Mouse (Mus musculus): ENCODE measurements around the gene Tbx15. TPM values are rescaled to one million over a fixed set of nuclear protein-coding genes. Genes with fewer than 3 reads are reported as not detected.

The Tbx15 gene
- polyA plus RNA-seq, 1 experiment from 2014 or later, result 7.1 TPM

- DNase-seq (ENCODE audit: low spot score), result no peak
- H3K36me3 ChIP-seq (replicated peaks; ENCODE audit: control insufficient read depth, insufficient read depth, low read depth, low read length), result no peaks in the 10 kb centered on the region
- 13% methylated on average over 6 of the region's 6 CpGs for WGBS
- H3K4me3 ChIP-seq (ENCODE audit: low read depth, low read length), result no peak overlapping the region
- no peaks in the 10 kb centered on the region for H3K9me3 ChIP-seq (replicated peaks; ENCODE audit: control insufficient read depth, low read length)
- H3K27ac ChIP-seq (replicated peaks; ENCODE audit: low read depth, low read length), result no peak overlapping the region
- no peaks in the 10 kb centered on the region; the same call in 1 of the 2 replicates for H3K4me1 ChIP-seq (ENCODE audit: control insufficient read depth, insufficient read depth, low read length)
- H3K27me3 ChIP-seq (ENCODE audit: control insufficient read depth, insufficient read depth, low read length), result peaks cover 62% of the 10 kb centered on the region
- no peak overlapping the region for H3K9ac ChIP-seq (replicated peaks; ENCODE audit: low read length)
- H3K4me2 ChIP-seq (ENCODE audit: low read depth, low read length), result no peak overlapping the region
- ATAC-seq (replicated peaks; ENCODE audit: insufficient number of reproducible peaks, low FRiP score, low TSS enrichment, low read depth), result no peak
Measured at GRCm38 (mm10) chr3:99251271-99252165, 11.3 kb downstream of the Tbx15 start.

DNA sequence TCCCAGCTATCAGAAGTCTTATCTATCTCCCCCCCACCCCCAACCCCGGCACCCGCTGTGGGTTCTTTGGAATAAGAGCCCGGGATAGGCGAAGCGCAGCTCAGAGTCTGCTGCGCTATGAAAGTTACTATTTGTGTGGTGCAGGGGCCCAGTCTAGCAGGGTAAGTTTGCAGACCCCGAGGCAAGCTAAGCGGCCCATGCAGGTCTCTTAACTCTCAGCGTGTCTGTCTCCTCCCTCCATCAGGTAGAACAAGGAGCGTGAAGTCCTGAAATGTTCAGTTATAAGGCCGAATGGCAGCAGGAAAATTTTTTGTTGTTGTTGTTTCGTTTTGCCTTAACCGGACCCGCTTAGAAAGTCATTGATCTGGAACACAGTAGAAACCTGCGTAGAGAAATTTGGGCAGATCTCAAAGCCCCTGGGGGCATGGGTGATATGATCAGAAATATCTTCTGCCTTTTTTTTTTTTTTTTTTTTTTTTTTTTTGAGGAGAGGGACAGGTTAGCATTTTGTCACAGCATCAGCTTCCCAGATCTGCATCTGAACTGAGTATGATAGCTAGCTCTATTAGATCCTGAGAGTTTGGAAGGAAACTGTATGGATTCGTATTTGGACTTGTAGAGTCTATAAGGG, 12.4 kb downstream of the Tbx15 start:
- 1% methylated on average over 16 of the region's 16 CpGs for WGBS
- DNase-seq (ENCODE audit: low spot score) (peak; percentile 42), ATAC-seq (replicated peaks; ENCODE audit: insufficient number of reproducible peaks, low FRiP score, low TSS enrichment, low read depth) (no peak)
- H3K27me3 ChIP-seq (ENCODE audit: control insufficient read depth, insufficient read depth, low read length), result peaks cover 65% of the 10 kb centered on the region
- H3K4me3 ChIP-seq (ENCODE audit: low read depth, low read length), result no peak overlapping the region
- no peak overlapping the region for H3K9ac ChIP-seq (replicated peaks; ENCODE audit: low read length)
- no peaks in the 10 kb centered on the region for H3K9me3 ChIP-seq (replicated peaks; ENCODE audit: control insufficient read depth, low read length)
- no peaks in the 10 kb centered on the region for H3K36me3 ChIP-seq (replicated peaks; ENCODE audit: control insufficient read depth, insufficient read depth, low read depth, low read length)
- no peak overlapping the region for H3K27ac ChIP-seq (replicated peaks; ENCODE audit: low read depth, low read length)
- H3K4me1 ChIP-seq (ENCODE audit: control insufficient read depth, insufficient read depth, low read length), result no peaks in the 10 kb centered on the region; the same call in 1 of the 2 replicates
- H3K4me2 ChIP-seq (ENCODE audit: low read depth, low read length), result no peak overlapping the region; the same call in 1 of the 2 replicates

DNA sequence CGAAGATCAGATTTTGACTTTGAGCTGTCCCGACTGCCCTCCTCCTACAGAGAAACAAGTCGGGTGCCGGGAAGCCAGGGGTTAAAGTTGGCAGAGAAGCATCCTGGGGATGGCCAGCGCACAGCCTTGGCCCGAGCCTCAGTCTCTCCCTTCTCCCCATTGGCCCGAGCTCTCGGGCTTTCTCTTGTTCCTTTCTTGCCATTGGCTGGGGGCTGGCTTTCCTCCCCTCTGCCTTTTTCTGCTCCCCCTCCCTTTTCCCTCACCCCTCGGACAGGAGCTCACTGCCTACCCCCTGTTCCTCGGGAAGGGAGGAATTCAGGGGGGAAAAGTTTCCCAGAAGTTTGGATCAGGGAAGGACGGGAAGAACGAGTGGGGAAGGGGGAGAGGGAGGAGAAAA, 12.9 kb downstream of the Tbx15 start:
- DNase-seq (ENCODE audit: low spot score), result peak; percentile 80
- Histone ChIP-seq H3K9me3 (replicated peaks; ENCODE audit: control insufficient read depth, low read length) (no peaks in the 10 kb centered on the region), H3K36me3 (replicated peaks; ENCODE audit: control insufficient read depth, insufficient read depth, low read depth, low read length) (no peaks in the 10 kb centered on the region), H3K9ac (replicated peaks; ENCODE audit: low read length) (no peak overlapping the region), H3K27ac (replicated peaks; ENCODE audit: low read depth, low read length) (no peak overlapping the region), H3K4me3 (ENCODE audit: low read depth, low read length) (peak overlapping the region; percentile 50), H3K4me2 (ENCODE audit: low read depth, low read length) (peak overlapping the region; percentile 89), H3K4me1 (ENCODE audit: control insufficient read depth, insufficient read depth, low read length) (no peaks in the 10 kb centered on the region; the same call in 1 of the 2 replicates), H3K27me3 (ENCODE audit: control insufficient read depth, insufficient read depth, low read length) (peaks cover 63% of the 10 kb centered on the region)
- under 1% methylated on average over 12 of the region's 12 CpGs for whole genome bisulfite sequencing
- ATAC-seq (replicated peaks; ENCODE audit: insufficient number of reproducible peaks, low FRiP score, low TSS enrichment, low read depth), result peak; percentile 74

- under 1% methylated on average over 73 of the region's 73 CpGs for WGBS
Measured at GRCm38 (mm10) chr3:99253497-99254451, 13.6 kb downstream of the Tbx15 start.

GRCm38 (mm10) chr3:99254559-99255151, 14.5 kb downstream of the Tbx15 start:
- Histone ChIP-seq H3K4me1 (ENCODE audit: control insufficient read depth, insufficient read depth, low read length) (no peaks in the 10 kb centered on the region; the same call in 1 of the 2 replicates), H3K27ac (replicated peaks; ENCODE audit: low read depth, low read length) (no peak overlapping the region), H3K4me2 (ENCODE audit: low read depth, low read length) (peak overlapping the region; percentile 21; the same call in 1 of the 2 replicates), H3K4me3 (ENCODE audit: low read depth, low read length) (peak overlapping the region; percentile 50), H3K9me3 (replicated peaks; ENCODE audit: control insufficient read depth, low read length) (no peaks in the 10 kb centered on the region), H3K9ac (replicated peaks; ENCODE audit: low read length) (peak overlapping the region; percentile 34; the same call in 1 of the 2 replicates), H3K36me3 (replicated peaks; ENCODE audit: control insufficient read depth, insufficient read depth, low read depth, low read length) (no peaks in the 10 kb centered on the region), H3K27me3 (ENCODE audit: control insufficient read depth, insufficient read depth, low read length) (peaks cover 63% of the 10 kb centered on the region)
- peak; percentile 57 for DNase-seq (ENCODE audit: low spot score)
- no peak for ATAC-seq (replicated peaks; ENCODE audit: insufficient number of reproducible peaks, low FRiP score, low TSS enrichment, low read depth)
- under 1% methylated on average over 15 of the region's 15 CpGs for WGBS

More at GRCm38 (mm10) chr3:99253497-99254451, 13.6 kb downstream of the Tbx15 start:
- Histone ChIP-seq H3K27me3 (ENCODE audit: control insufficient read depth, insufficient read depth, low read length) (peaks cover 70% of the 10 kb centered on the region), H3K4me1 (ENCODE audit: control insufficient read depth, insufficient read depth, low read length) (no peaks in the 10 kb centered on the region; the same call in 1 of the 2 replicates), H3K4me2 (ENCODE audit: low read depth, low read length) (peak overlapping the region; percentile 89), H3K4me3 (ENCODE audit: low read depth, low read length) (peak overlapping the region; percentile 50), H3K36me3 (replicated peaks; ENCODE audit: control insufficient read depth, insufficient read depth, low read depth, low read length) (no peaks in the 10 kb centered on the region), H3K27ac (replicated peaks; ENCODE audit: low read depth, low read length) (peak overlapping the region; percentile 22; the same call in 1 of the 2 replicates), H3K9me3 (replicated peaks; ENCODE audit: control insufficient read depth, low read length) (no peaks in the 10 kb centered on the region), H3K9ac (replicated peaks; ENCODE audit: low read length) (peak overlapping the region; percentile 64)
- DNase-seq (ENCODE audit: low spot score) (peak; percentile 63), ATAC-seq (replicated peaks; ENCODE audit: insufficient number of reproducible peaks, low FRiP score, low TSS enrichment, low read depth) (0 out of 2 replicates have a peak, but pooled peaks have one; percentile 60)

GRCm38 (mm10) chr3:99255411-99256365, 15.5 kb downstream of the Tbx15 start:
- ATAC-seq (replicated peaks; ENCODE audit: insufficient number of reproducible peaks, low FRiP score, low TSS enrichment, low read depth) (no peak), DNase-seq (ENCODE audit: low spot score) (no peak)
- no peaks in the 10 kb centered on the region for H3K36me3 ChIP-seq (replicated peaks; ENCODE audit: control insufficient read depth, insufficient read depth, low read depth, low read length)
- H3K4me1 ChIP-seq (ENCODE audit: control insufficient read depth, insufficient read depth, low read length), result no peaks in the 10 kb centered on the region; the same call in 1 of the 2 replicates
- H3K4me3 ChIP-seq (ENCODE audit: low read depth, low read length), result peak overlapping the region; percentile 50
- peak overlapping the region; percentile 11; the same call in 1 of the 2 replicates for H3K4me2 ChIP-seq (ENCODE audit: low read depth, low read length)
- no peak overlapping the region; the same call in 1 of the 2 replicates for H3K9ac ChIP-seq (replicated peaks; ENCODE audit: low read length)
- peaks cover 56% of the 10 kb centered on the region for H3K27me3 ChIP-seq (ENCODE audit: control insufficient read depth, insufficient read depth, low read length)
- no peaks in the 10 kb centered on the region for H3K9me3 ChIP-seq (replicated peaks; ENCODE audit: control insufficient read depth, low read length)
- no peak overlapping the region for H3K27ac ChIP-seq (replicated peaks; ENCODE audit: low read depth, low read length)
- WGBS, result 3% methylated on average over 11 of the region's 11 CpGs

All from embryonic facial prominence, embryonic 11.5 days (tissue).